Mouse (Mus musculus) CD4-positive, CD25-positive, alpha-beta regulatory T cell (primary cell): Measurements from ENCODE around the gene Shoc2. TPM values are rescaled to one million over a fixed set of nuclear protein-coding genes. Genes with fewer than 3 reads are reported as not detected.

Source experiments
- polyA plus RNA-seq: library from polyadenylated mRNA; unstranded; fragments of 100-300 nt; shearing (Covaris generic); gene quantifications from one replicate; pipeline ENCODE4 v1.2.1, GENCODE M21; 2017

Shoc2 gene
- 55.9 TPM for polyA plus RNA-seq

DNA sequence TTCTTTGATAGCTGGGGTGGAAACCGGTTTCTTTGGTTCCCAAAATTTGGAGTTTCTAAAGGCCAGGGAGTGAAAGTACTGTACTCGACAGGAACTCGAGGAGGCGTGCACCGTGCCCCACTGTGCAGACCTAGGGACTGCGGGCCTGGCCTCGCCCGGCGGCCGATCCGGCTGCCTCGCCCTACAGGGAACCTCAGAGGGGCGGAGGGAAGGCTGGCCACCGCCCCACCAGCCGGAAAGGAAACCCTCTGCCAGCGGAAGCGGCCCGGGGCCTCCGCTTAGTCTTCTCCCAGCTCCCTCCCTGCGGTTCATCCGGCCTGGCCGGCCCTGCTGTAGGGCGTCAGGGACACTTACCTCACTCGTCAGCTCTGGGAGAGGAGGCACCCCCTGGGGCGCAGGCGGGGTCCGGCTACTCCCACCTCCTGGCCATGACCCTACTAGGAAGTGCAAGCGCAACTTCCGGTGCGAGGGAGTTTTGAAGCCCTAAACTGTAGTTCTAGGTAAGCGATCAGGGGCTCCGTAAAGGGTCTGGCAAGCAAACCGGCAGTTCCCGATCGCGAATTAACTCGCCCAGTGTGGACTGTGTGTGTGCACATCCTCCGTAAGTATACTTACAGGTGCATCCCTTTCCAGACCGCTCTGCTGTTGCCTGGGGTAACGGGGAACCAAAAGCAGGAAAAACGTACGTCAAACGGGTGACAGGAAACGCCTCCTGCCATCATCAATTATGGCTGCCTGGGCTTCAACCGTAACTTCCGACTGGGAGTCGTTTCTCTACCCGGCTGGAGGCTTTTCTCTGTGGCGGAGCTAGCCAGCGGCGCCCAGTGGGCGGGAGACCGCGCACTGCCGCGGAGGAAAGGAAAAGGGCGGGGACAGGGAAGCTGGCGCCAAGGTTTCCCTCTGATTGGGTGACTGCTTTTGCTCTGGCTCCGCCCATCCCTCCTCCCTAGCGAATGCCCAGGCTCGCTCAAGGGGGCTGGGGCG lies at the start of gene Shoc2, which contains the start of gene Bbip1:
Gene Shoc2, plus strand, starts transcription at position 505 of the 984 bp plus-strand sequence.
Gene Bbip1, minus strand, starts transcription at position 826 of the 984 bp plus-strand sequence.

DNA sequence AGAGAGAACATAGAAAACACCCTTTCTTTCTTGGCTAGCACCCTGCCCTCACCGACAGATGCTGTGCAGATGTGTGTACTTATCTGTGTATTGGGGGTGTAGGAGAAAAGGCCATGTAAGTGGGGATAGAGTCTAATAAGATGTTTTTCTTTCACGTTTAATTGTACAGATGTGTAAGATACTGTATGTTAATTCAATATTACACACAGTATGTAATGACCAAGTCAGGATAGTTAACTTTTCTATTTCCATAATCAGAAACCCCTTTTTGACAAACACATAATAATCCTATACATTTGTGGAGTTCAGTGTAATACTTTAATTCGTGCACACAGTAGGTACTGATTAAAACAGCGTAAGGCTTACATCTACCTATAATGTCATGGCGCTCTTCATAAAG lies 99.7 kb downstream of the Shoc2 start, which contains the start of gene Adra2a:
Gene Adra2a, plus strand, starts transcription at position 301 of the 400 bp plus-strand sequence.

Other genes starting within 250 kb of the Shoc2 start
- 156 TPM for gene Pdcd4, start 52.1 kb upstream of the Shoc2 start, polyA plus RNA-seq
- 96.1 TPM for gene Bbip1, start 321 bp downstream of the Shoc2 start, polyA plus RNA-seq
- gene Adra2a, start 99.8 kb downstream of the Shoc2 start, polyA plus RNA-seq = not detected